ENCODE assay signal across 16 mouse cellular contexts in genomic region chr5:129393150-129393549, GRCm38 (mm10).
"Had no signal": no experiment of that assay in that cellular context is flagged by ENCODE, and none has a peak within 500 bp of the region (broad histone marks: within the 10 kb centered on the region; RNA-seq: fewer than 3 reads in every experiment).

No protein-coding gene starts in this region.

- H3K9me3 ChIP-seq: liver, embryonic 13.5 days; midbrain, embryonic 12.5 days; neural tube, embryonic 13.5 days had no signal

- H3K27ac ChIP-seq: liver, embryonic 13.5 days; midbrain, embryonic 12.5 days; neural tube, embryonic 13.5 days had no signal

- H3K4me3 ChIP-seq: left cerebral cortex, adult 2 months; liver, embryonic 13.5 days; midbrain, embryonic 12.5 days; myocyte; neural tube, embryonic 13.5 days had no signal

- ATAC-seq: midbrain, embryonic 16.5 days had no signal

- DNase-seq: kidney, adult 9 months; kidney, postnatal 14 days; kidney, postnatal 4 days; liver, embryonic 13.5 days; lung, adult 2 months; lung, postnatal 14 days; lung, postnatal 4 days; retina, postnatal 1 day; right cerebral cortex, postnatal 25 days; thymus, adult 18-20 months; thymus, postnatal 36 days had no signal

- H3K27me3 ChIP-seq: liver, embryonic 13.5 days; neural tube, embryonic 13.5 days had no signal

- H3K36me3 ChIP-seq: liver, embryonic 13.5 days; midbrain, embryonic 12.5 days; neural tube, embryonic 13.5 days had no signal

- H3K4me1 ChIP-seq: liver, embryonic 13.5 days; midbrain, embryonic 12.5 days had no signal

- H3K4me2 ChIP-seq: liver, embryonic 13.5 days; midbrain, embryonic 12.5 days; neural tube, embryonic 13.5 days had no signal

- H3K9ac ChIP-seq: liver, embryonic 13.5 days; midbrain, embryonic 12.5 days; neural tube, embryonic 13.5 days had no signal
